Mouse (Mus musculus): ENCODE data around the gene Gm3952. TPM values are rescaled to one million over a fixed set of nuclear protein-coding genes. Genes with fewer than 3 reads are reported as not detected.

The Gm3952 gene
- polyA plus RNA-seq, 1 experiment: not detected

- Histone ChIP-seq H3K4me1 (ENCODE audit: control insufficient read depth, insufficient read depth, insufficient read length, low read length) (no peaks in the 10 kb centered on the region), H3K4me3 (ENCODE audit: low read depth, low read length) (no peak overlapping the region), H3K27ac (ENCODE audit: insufficient read depth, low read depth, low read length) (no peak overlapping the region), H3K27me3 (ENCODE audit: control insufficient read depth, insufficient read depth, low read length) (no peaks in the 10 kb centered on the region), H3K36me3 (ENCODE audit: control insufficient read depth, insufficient read depth, low read length) (peaks cover 45% of the 10 kb centered on the region)
- no peak for TF ChIP-seq CTCF (IDR thresholded peaks at IDR 0.05; ENCODE audit: extremely low read depth, insufficient read length, insufficient replicate concordance, low read depth, low read length)
- TF ChIP-seq POLR2A (IDR thresholded peaks at IDR 0.05; ENCODE audit: low read depth, low read length): no peak
- 48% methylated on average over 1 of the region's 1 CpGs for WGBS
Observed at GRCm38 (mm10) chr8:128724819-128725218, 73.7 kb downstream of the Gm3952 start.

GRCm38 (mm10) chr8:128716184-128716583 is 82.3 kb downstream of the Gm3952 start:
- Histone ChIP-seq H3K27ac (ENCODE audit: insufficient read depth, low read depth, low read length) (no peak overlapping the region), H3K36me3 (ENCODE audit: control insufficient read depth, insufficient read depth, low read length) (peaks cover 56% of the 10 kb centered on the region), H3K4me3 (ENCODE audit: low read depth, low read length) (no peak overlapping the region), H3K4me1 (ENCODE audit: control insufficient read depth, insufficient read depth, insufficient read length, low read length) (no peaks in the 10 kb centered on the region), H3K27me3 (ENCODE audit: control insufficient read depth, insufficient read depth, low read length) (no peaks in the 10 kb centered on the region)
- TF ChIP-seq CTCF (IDR thresholded peaks at IDR 0.05; ENCODE audit: extremely low read depth, insufficient read length, insufficient replicate concordance, low read depth, low read length) (no peak), POLR2A (IDR thresholded peaks at IDR 0.05; ENCODE audit: low read depth, low read length) (no peak)

GRCm38 (mm10) chr8:128709261-128709660 is 89.2 kb downstream of the Gm3952 start:
- Histone ChIP-seq H3K4me3 (ENCODE audit: low read depth, low read length) (no peak overlapping the region), H3K4me1 (ENCODE audit: control insufficient read depth, insufficient read depth, insufficient read length, low read length) (peaks cover 4% of the 10 kb centered on the region; the same call in 1 of the 2 replicates), H3K36me3 (ENCODE audit: control insufficient read depth, insufficient read depth, low read length) (peaks cover 33% of the 10 kb centered on the region), H3K27ac (ENCODE audit: insufficient read depth, low read depth, low read length) (no peak overlapping the region), H3K27me3 (ENCODE audit: control insufficient read depth, insufficient read depth, low read length) (no peaks in the 10 kb centered on the region)
- no peak for TF ChIP-seq POLR2A (IDR thresholded peaks at IDR 0.05; ENCODE audit: low read depth, low read length)
- peak; percentile 80; the same call in 1 of the 2 replicates for TF ChIP-seq CTCF (IDR thresholded peaks at IDR 0.05; ENCODE audit: extremely low read depth, insufficient read length, insufficient replicate concordance, low read depth, low read length)
- 51% methylated on average over 3 of the region's 3 CpGs for WGBS

GRCm38 (mm10) chr8:128704836-128705235 is 93.7 kb downstream of the Gm3952 start:
- TF ChIP-seq POLR2A (IDR thresholded peaks at IDR 0.05; ENCODE audit: low read depth, low read length): no peak
- TF ChIP-seq CTCF (IDR thresholded peaks at IDR 0.05; ENCODE audit: extremely low read depth, insufficient read length, insufficient replicate concordance, low read depth, low read length): no peak
- H3K4me3 ChIP-seq (ENCODE audit: low read depth, low read length): no peak overlapping the region
- H3K36me3 ChIP-seq (ENCODE audit: control insufficient read depth, insufficient read depth, low read length): peaks cover 8% of the 10 kb centered on the region
- no peak overlapping the region for H3K27ac ChIP-seq (ENCODE audit: insufficient read depth, low read depth, low read length)
- H3K27me3 ChIP-seq (ENCODE audit: control insufficient read depth, insufficient read depth, low read length): no peaks in the 10 kb centered on the region
- 82% methylated on average over 2 of the region's 2 CpGs for WGBS
- peaks cover 11% of the 10 kb centered on the region; the same call in 1 of the 2 replicates for H3K4me1 ChIP-seq (ENCODE audit: control insufficient read depth, insufficient read depth, insufficient read length, low read length)

- Histone ChIP-seq H3K27ac (ENCODE audit: insufficient read depth, low read depth, low read length) (no peak overlapping the region), H3K36me3 (ENCODE audit: control insufficient read depth, insufficient read depth, low read length) (peaks cover 7% of the 10 kb centered on the region), H3K4me3 (ENCODE audit: low read depth, low read length) (no peak overlapping the region), H3K27me3 (ENCODE audit: control insufficient read depth, insufficient read depth, low read length) (no peaks in the 10 kb centered on the region), H3K4me1 (ENCODE audit: control insufficient read depth, insufficient read depth, insufficient read length, low read length) (peaks cover 11% of the 10 kb centered on the region; the same call in 1 of the 2 replicates)
- TF ChIP-seq CTCF (IDR thresholded peaks at IDR 0.05; ENCODE audit: extremely low read depth, insufficient read length, insufficient replicate concordance, low read depth, low read length) (no peak), POLR2A (IDR thresholded peaks at IDR 0.05; ENCODE audit: low read depth, low read length) (no peak)
- WGBS: 82% methylated on average over 1 of the region's 1 CpGs
Observed at GRCm38 (mm10) chr8:128704376-128704775, 94.1 kb downstream of the Gm3952 start.

GRCm38 (mm10) chr8:128697945-128698344 is 100.5 kb downstream of the Gm3952 start:
- H3K4me1 ChIP-seq (ENCODE audit: control insufficient read depth, insufficient read depth, insufficient read length, low read length): peaks cover 8% of the 10 kb centered on the region; the same call in 1 of the 2 replicates
- no peak for TF ChIP-seq CTCF (IDR thresholded peaks at IDR 0.05; ENCODE audit: extremely low read depth, insufficient read length, insufficient replicate concordance, low read depth, low read length)
- TF ChIP-seq POLR2A (IDR thresholded peaks at IDR 0.05; ENCODE audit: low read depth, low read length): no peak
- no peaks in the 10 kb centered on the region for H3K27me3 ChIP-seq (ENCODE audit: control insufficient read depth, insufficient read depth, low read length)
- H3K36me3 ChIP-seq (ENCODE audit: control insufficient read depth, insufficient read depth, low read length): no peaks in the 10 kb centered on the region
- no peak overlapping the region for H3K27ac ChIP-seq (ENCODE audit: insufficient read depth, low read depth, low read length)
- H3K4me3 ChIP-seq (ENCODE audit: low read depth, low read length): no peak overlapping the region
- 30% methylated on average over 3 of the region's 3 CpGs for WGBS

GRCm38 (mm10) chr8:128696701-128697397 is 101.6 kb downstream of the Gm3952 start:
- TF ChIP-seq CTCF (IDR thresholded peaks at IDR 0.05; ENCODE audit: extremely low read depth, insufficient read length, insufficient replicate concordance, low read depth, low read length) (no peak), POLR2A (IDR thresholded peaks at IDR 0.05; ENCODE audit: low read depth, low read length) (no peak)
- H3K27me3 ChIP-seq (ENCODE audit: control insufficient read depth, insufficient read depth, low read length): no peaks in the 10 kb centered on the region
- no peak overlapping the region for H3K27ac ChIP-seq (ENCODE audit: insufficient read depth, low read depth, low read length)
- H3K4me3 ChIP-seq (ENCODE audit: low read depth, low read length): no peak overlapping the region
- peaks cover 6% of the 10 kb centered on the region; the same call in 1 of the 2 replicates for H3K4me1 ChIP-seq (ENCODE audit: control insufficient read depth, insufficient read depth, insufficient read length, low read length)
- WGBS: 78% methylated on average over 1 of the region's 1 CpGs
- H3K36me3 ChIP-seq (ENCODE audit: control insufficient read depth, insufficient read depth, low read length): no peaks in the 10 kb centered on the region

Other genes with a start within 250 kb of the Gm3952 start
- 8.3 and 17.8 TPM in 2 replicates for gene Itgb1, start 113.0 kb downstream of the Gm3952 start, polyA plus RNA-seq (2012; rRNA removed)

Data from small intestine, adult 2 months (tissue).